Mouse (Mus musculus) heart, postnatal 36 days (tissue): Measurements from ENCODE around the gene Hinfp. TPM values are rescaled to one million over a fixed set of nuclear protein-coding genes. Genes with fewer than 3 reads are reported as not detected.
"Not testable (repeated sequence)": the region's sequence is repeated elsewhere in the genome, so short reads cannot be mapped to it uniquely, and the experiment has no call there.

Experiments
- DNase-seq, 2 experiments: peaks; one replicate each; pipeline ENCODE4 v3.0.0; 2021 to 2022
- intact Hi-C: fragments of 180-260 bp; cut with DNase I; formaldehyde crosslinking; loops from one replicate; pipeline ENCODE4 v1.15.1; 2025
- total RNA-seq, 2 experiments: library from RNA; stranded (reverse); gene quantifications; 2 replicates each; pipeline ENCODE4 v1.2.3; 2021

The Hinfp gene
- 1 to 10 TPM; 7.8 to 8.7 TPM for total RNA-seq

- intact Hi-C loops, result loop anchor here (2.0 to 5.0 kb wide), 2 partner anchors 15 to 37 kb away; partner anchors contain the start of genes C2cd2l and Hmbs
- DNase-seq, result peak; percentile 96
Measured at GRCm38 (mm10) chr9:44305466-44306079, at the start of gene Hinfp. Gene Hinfp (minus strand): TSS chr9:44305671.

- intact Hi-C loops, result no loop called here
- DNase-seq, result no peak
Measured at GRCm38 (mm10) chr9:44353142-44353541, 47.7 kb upstream of the Hinfp start.

- intact Hi-C loops, result no loop called here
- DNase-seq, result no peak
Measured at GRCm38 (mm10) chr9:44352337-44352736, 46.9 kb upstream of the Hinfp start.

- DNase-seq, result no peak
- intact Hi-C loops, result no loop called here
Measured at GRCm38 (mm10) chr9:44351396-44351795, 45.9 kb upstream of the Hinfp start.

- no peak for DNase-seq
- intact Hi-C loops, result no loop called here
Measured at GRCm38 (mm10) chr9:44348546-44348945, 43.1 kb upstream of the Hinfp start.

- DNase-seq, result no peak
- intact Hi-C loops, result no loop called here
Measured at GRCm38 (mm10) chr9:44347621-44348020, 42.1 kb upstream of the Hinfp start.

- no peak for DNase-seq
- intact Hi-C loops, result no loop called here
Measured at GRCm38 (mm10) chr9:44347166-44347565, 41.7 kb upstream of the Hinfp start.

- DNase-seq, result no peak
- intact Hi-C loops, result no loop called here
Measured at GRCm38 (mm10) chr9:44345570-44346433, 40.3 kb upstream of the Hinfp start.

GRCm38 (mm10) chr9:44343781-44344421 is 38.4 kb upstream of the Hinfp start, which contains the start of gene Hmbs:
Gene Hmbs (minus strand): TSS chr9:44344228.
- intact Hi-C loops, result loop anchor here (5.0 kb wide), 1 partner anchor 37 kb away; the partner anchor contains the start of gene Hinfp
- DNase-seq, result peak; percentile 94 to 97

- peak in 1 of 2 experiments; percentile 48 for DNase-seq
Measured at GRCm38 (mm10) chr9:44343290-44343689, 37.8 kb upstream of the Hinfp start.

GRCm38 (mm10) chr9:44342605-44343004 is 37.1 kb upstream of the Hinfp start:
- intact Hi-C loops, result loop anchor here (5.0 kb wide), 1 partner anchor 35 kb away; the partner anchor contains the start of gene Hinfp
- DNase-seq, result no peak

More at GRCm38 (mm10) chr9:44343290-44343689, 37.8 kb upstream of the Hinfp start:
- intact Hi-C loops, result loop anchor here (5.0 kb wide), 1 partner anchor 36 kb away; the partner anchor contains the start of gene Hinfp

GRCm38 (mm10) chr9:44342173-44342572 is 36.7 kb upstream of the Hinfp start:
- intact Hi-C loops, result loop anchor here (5.0 kb wide), 1 partner anchor 35 kb away; the partner anchor contains the start of gene Hinfp
- no peak for DNase-seq

- no peak for DNase-seq
- intact Hi-C loops, result loop anchor here (5.0 kb wide), 1 partner anchor 34 kb away; the partner anchor contains the start of gene Hinfp
Measured at GRCm38 (mm10) chr9:44341487-44341886, 36.0 kb upstream of the Hinfp start.

- DNase-seq, result no peak
- intact Hi-C loops, result loop anchor here (5.0 kb wide), 1 partner anchor 46 kb away; no protein-coding TSS in a partner anchor
Measured at GRCm38 (mm10) chr9:44338574-44338973, 33.1 kb upstream of the Hinfp start.

GRCm38 (mm10) chr9:44337436-44338169 is 32.1 kb upstream of the Hinfp start:
- no peak for DNase-seq
- intact Hi-C loops, result loop anchor here (5.0 kb wide), 1 partner anchor 45 kb away; no protein-coding TSS in a partner anchor

GRCm38 (mm10) chr9:44336964-44337363 is 31.5 kb upstream of the Hinfp start:
- intact Hi-C loops, result loop anchor here (5.0 kb wide), 1 partner anchor 45 kb away; no protein-coding TSS in a partner anchor

GRCm38 (mm10) chr9:44336513-44336912 is 31.0 kb upstream of the Hinfp start:
- not testable (repeated sequence) for DNase-seq
- intact Hi-C loops, result loop anchor here (5.0 kb wide), 1 partner anchor 44 kb away; no protein-coding TSS in a partner anchor

More at GRCm38 (mm10) chr9:44336964-44337363, 31.5 kb upstream of the Hinfp start:
- DNase-seq, result no peak

- intact Hi-C loops, result loop anchor here (5.0 kb wide), 1 partner anchor 44 kb away; no protein-coding TSS in a partner anchor
- no peak for DNase-seq
Measured at GRCm38 (mm10) chr9:44336093-44336406, 30.6 kb upstream of the Hinfp start.

- intact Hi-C loops, result loop anchor here (5.0 kb wide), 1 partner anchor 43 kb away; no protein-coding TSS in a partner anchor
- peak; percentile 41 to 54 for DNase-seq
Measured at GRCm38 (mm10) chr9:44335331-44336092, 30.0 kb upstream of the Hinfp start.
